Mouse (Mus musculus): ENCODE data around the gene Ddah1.

GRCm38 (mm10) chr3:145773384-145773783 is 14.9 kb downstream of the Ddah1 start:
- no peak for TF ChIP-seq GATA1 (IDR thresholded peaks at IDR 0.05; ENCODE audit: borderline replicate concordance, low read length)
- TF ChIP-seq FLI1 (IDR thresholded peaks at IDR 0.05; ENCODE audit: low read length), result no peak

Measured in megakaryocyte, embryonic 14.5 days (primary cell).